Mouse (Mus musculus) adipocyte (in vitro differentiated cells): ENCODE results near the gene Unc5a.
A peak's percentile ranks its signal among the peaks of the same experiment; 100 is the strongest.

ENCODE experiments used
- DNase-seq: peaks from one replicate; pipeline ENCODE4 v3.0.0-alpha.2; 2016; ENCODE audit warnings: low spot score

Gene Unc5a

DNA sequence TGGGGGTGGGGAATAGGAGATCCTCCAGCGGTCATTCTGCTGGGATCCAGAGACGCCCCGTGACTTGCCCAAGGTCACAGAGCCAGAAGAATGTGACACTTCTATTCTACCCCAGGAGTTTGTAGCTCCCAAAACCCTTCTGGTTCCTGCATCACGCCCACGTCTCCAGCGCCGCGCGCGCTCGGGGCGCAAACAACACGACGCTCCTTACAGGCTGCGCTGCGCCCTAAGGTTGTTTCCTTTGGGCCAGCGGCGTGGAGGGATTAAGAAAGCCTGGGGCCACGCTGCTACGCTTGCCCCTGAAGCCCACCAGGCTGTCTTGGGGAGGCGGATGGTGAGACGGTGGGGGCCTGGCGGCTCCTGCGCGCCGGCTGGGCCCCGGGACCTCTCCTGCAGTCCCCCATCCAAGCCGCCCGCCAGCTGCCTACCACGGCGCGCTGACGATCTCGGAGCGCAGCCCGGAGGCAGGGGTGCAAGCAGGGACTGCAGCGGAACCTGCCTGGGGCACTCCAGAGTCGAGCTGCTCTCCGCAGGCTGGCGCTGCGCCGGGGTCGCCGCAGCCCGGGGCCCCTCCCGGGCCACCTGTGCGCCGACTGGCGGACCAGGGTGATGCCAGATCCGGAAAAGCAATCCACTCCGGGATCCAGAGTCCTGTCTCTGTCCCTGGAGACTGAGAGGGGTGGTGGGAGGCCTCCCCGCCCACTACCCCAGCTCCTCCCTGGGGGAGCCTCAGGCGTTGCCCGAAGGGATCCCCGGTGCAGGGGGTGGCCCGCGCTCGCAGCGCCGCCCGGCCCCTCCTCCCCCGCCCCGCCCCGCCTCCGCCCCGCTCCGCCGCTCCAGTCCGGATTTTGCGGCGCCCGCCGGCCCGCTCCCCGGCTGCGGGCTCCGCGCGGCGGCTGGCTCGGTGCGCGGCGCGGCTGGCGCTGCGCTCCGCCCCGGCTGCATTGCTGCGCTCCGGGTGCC is at the start of gene Unc5a:
TSS of gene Unc5a (plus strand) at position 881 of the 963 bp plus-strand sequence.
- no peak for DNase-seq

DNA sequence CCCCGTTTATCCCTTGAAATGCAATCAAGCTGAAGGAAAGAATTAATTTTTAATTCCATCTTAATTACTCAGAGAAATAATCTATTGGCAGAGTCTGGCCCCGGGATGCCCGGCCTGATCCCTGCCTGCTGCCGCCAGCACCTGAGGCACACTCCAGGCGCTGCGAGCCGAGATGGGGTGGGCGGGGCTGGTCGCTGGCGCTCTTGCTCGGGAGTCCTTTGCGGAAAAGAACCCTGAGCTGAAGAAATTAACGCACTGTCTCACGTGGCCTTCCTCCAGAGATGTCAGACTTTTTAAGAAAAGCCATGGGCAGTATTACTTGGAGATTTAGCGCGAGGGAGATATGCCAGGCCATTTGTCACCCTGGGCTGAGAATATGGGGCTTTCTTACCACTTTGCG is 37.2 kb upstream of the Unc5a start:
- no peak for DNase-seq

DNA sequence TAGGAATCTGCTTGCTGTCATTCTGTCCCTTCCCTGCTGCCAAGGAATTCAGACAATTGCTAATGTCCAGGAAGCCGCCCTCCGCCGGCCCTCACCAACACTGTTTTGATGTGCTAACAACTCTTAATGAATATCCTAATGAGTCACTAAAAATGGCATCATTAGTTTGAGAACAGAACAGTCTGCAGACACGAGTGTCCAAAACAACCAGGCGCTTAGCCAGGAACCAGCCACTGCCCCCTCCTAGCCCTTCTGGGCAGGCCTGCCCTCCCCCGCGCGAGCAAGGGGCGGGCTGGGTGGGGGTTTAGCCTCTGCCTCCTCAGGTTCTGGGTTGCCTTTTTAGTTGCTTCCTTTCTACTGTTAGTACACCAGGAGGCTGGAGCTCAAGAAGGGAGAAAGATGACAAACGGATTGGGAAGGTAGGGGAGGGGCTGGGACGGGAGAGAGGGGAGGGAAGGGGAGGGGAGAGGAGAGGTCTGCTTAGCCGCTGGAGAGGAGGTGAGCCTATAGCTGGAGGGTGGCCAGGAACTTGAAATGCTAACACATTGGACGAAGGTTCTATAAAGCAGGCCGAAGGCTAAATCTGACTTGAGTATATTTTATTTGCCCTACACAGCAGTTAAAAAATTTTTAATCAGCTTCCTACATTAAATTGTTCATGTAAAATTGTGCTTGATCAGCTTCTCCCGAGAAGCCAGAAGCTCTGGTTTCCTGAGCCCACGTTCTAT is 36.2 kb upstream of the Unc5a start:
- DNase-seq, result no peak

DNA sequence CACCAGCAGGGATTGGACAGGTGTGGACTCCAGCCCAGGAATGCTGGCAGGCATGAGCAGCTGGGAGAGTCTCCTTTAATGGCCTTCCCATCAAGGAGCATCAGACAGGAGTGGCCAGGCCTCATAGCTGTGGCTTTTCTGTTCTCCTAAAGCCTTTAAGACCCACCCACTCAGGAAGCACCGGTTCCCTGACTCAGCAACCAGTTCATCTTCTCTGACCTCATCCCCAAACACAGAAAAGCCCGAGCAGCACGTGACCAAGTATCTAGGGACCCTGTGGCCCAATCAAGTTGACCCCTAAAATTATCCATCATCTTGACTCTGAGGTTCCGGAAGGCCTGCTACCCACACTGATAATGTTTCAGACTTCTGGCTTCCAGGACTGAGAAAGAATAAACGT is 32.6 kb upstream of the Unc5a start:
- DNase-seq, result no peak

GRCm38 (mm10) chr13:54918910-54919309 is 30.3 kb upstream of the Unc5a start:
- DNase-seq, result no peak

GRCm38 (mm10) chr13:54919666-54920065 is 29.5 kb upstream of the Unc5a start:
- DNase-seq, result no peak

DNA sequence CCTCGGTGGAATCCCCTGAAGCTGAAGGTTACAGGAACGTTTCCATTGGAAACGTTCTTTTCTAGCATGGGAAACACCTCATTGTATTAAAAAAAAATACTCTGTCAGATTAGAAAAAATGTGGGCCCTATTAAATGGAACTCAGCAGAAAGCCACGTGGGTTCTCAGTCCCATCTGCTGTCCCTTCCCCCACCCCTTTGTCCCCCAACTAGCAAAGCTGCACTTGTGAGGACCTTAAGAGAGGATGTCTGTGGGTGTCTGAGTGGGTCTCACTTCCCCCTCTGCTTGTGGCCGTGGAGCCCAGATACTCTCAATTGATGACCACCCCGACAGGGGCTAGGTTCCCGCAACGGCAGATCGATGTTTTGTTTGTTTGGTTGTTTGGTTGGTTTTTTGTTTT is 27.5 kb upstream of the Unc5a start:
- no peak for DNase-seq

DNA sequence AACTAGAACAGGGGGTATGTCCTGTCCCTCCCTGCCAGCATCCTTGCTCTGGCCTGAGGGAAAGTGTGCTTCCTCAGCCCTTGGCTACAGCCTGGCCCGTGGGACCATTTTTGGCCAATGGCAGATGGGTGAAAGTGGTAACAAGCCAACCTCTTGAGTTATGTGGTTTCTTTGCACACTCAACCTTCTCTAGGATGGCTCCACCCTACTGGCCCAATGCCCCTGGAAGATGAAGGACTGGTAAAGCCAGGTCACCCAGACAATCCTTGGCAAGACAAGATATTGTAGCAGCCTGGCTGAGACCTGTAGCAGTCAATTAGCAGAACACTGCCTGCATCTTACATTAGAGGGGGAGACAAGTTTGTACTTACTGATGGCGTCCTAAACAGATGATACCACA is 25.5 kb upstream of the Unc5a start:
- DNase-seq, result no peak

DNA sequence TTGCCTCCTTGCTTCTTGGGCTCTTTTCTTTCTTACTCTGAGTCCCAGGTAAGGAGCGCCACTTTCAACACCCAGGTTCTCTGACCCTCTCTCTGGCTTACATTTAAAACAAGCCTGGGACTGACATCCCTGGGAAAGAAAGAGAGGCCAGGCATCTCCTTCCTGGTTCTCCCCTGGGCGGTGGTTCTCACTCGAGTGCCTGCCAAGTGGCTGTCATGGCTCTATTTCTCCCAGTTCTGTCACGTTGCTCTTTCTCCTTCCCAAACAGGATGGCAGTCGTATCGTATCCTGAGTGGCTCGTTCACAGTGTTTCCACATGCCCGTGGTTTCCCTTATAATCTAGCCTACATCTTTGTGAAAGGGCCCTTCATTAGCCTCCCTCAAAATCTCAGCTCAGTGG is 23.7 kb upstream of the Unc5a start:
- DNase-seq, result no peak

GRCm38 (mm10) chr13:54926654-54927053 is 22.6 kb upstream of the Unc5a start:
- peak; percentile 39 for DNase-seq

DNA sequence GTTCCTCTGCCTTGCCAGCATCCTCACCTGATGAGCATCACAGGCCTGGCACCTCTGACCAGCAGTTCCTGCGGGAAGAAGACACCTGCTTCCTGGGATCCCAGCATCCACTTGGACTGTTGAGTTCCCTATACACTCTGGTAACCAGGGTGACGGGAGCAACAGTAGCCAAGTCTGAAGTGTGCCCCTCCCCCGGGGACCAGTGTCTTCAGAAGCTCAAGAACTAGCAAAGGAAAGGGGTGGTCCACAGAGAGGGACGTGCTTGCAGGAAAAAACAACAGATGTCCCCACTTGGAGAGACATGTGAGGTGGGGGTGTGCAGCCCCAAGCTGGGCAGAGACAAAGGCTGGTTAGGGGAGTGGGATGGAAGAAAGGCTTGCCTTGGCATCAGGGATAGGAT is 19.1 kb upstream of the Unc5a start:
- DNase-seq, result no peak

GRCm38 (mm10) chr13:54934873-54935272 is 14.3 kb upstream of the Unc5a start:
- no peak for DNase-seq

GRCm38 (mm10) chr13:54936173-54936572 is 13.0 kb upstream of the Unc5a start:
- DNase-seq, result no peak

- no peak for DNase-seq
Observed at GRCm38 (mm10) chr13:54937885-54938284, 11.3 kb upstream of the Unc5a start.

DNA sequence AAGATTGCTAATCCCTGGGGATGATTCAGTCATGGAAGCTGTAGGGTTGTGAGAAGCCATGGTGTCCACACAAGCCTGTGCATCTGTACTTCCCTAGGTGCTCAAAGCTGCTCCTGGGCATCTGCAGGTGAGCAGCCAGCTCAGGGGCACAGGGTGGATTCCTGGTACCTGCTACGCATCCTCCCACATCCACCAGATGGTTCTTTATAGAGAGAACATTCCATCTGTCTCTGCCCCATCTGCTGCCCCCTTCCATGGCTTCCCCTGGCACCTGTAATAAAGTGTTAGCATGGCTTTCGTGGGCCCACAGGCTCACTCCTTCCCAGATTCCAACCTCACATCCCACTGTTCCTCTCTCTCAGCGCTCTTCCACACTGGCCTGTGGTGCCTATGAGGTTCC is 10.7 kb upstream of the Unc5a start:
- no peak for DNase-seq

- DNase-seq, result no peak
Observed at GRCm38 (mm10) chr13:54944411-54945157, 4.6 kb upstream of the Unc5a start.

GRCm38 (mm10) chr13:54945332-54945731 is 3.9 kb upstream of the Unc5a start:
- DNase-seq, result peak; percentile 32

DNA sequence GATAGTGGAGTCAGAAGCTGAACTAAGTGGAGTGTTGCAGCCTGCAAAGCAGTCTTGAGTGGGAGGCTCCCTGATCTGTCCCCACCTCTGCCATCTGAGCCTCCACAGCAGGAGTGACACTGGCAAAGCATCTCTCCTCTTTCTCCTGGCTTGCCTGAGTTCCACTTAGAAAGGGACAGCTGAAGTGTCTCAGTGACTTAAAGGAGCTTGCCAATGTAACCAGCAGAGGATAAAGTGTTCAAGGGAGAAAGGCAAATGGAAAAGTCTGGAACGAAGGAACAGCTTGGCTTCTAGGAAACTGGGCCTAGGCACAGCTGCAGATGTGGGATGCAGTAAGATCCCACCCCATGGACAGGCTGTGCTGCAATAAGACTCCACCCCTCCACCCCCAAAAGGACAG is 2.8 kb upstream of the Unc5a start:
- no peak for DNase-seq

DNA sequence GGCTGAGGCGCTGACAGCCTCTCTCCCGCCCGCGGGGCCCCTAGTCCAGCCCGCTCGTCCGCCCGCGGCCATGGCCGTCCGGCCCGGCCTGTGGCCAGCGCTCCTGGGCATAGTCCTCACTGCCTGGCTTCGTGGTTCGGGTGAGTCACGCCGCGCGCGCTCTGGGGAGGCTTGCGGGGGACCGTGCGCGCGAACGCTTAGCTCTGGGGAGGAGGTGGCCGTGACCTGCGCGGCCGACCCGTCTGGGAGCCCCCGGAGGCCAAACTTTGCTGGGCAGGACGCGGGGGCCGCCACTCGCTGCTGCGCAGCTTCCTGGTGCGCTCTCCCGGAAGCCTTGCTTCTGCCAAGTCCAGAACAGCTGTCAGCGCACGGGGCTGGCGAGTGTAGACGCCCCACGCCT is 381 bp downstream of the Unc5a start:
- no peak for DNase-seq

DNA sequence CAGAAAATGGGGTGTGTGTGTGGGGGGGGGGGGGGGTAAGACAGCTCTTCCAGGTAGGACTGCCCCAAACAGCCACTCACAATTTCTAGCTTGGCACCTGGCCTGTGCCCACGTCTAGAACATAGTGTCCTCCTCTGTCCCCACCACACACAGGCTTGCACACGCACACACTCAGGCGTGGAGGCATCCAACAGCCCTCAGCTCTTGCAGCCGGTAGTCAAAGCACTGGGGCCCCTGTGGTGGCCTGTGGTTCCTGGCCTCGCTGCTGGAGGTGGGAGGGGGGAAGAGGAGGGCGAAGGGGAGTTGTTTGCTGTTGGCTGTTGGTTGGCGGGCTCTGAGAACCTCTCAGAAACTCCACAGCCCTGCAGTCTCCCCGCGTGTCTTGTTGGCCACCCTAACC is 920 bp downstream of the Unc5a start:
- no peak for DNase-seq

- DNase-seq, result no peak
Observed at GRCm38 (mm10) chr13:54951166-54951565, 2.0 kb downstream of the Unc5a start.

DNA sequence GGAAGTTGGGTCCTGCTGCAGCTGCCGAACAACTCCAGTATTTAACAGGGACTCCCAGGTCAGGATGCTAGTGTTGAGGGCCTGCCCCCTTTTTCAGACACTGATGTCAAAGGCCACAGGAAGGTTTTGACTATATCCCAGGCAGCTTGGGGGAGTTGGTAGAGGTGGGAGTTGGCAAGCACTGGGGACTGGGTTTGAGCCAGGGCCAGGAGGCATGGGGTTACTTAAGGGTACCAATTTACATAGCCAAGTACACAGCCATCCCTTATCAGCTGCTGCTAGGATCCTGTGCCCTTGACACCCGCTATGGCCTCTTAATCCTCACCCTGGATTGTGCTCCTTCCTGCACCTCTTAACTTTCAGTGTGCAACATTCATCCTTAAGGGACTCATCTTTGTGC is 5.5 kb downstream of the Unc5a start:
- DNase-seq, result no peak
